Mouse (Mus musculus): ENCODE data around the gene Ern1. TPM values are rescaled to one million over a fixed set of nuclear protein-coding genes. Genes with fewer than 3 reads are reported as not detected.

Ern1 gene
- polyA plus RNA-seq, 2 experiments = 6.4 to 12.5 TPM

DNA sequence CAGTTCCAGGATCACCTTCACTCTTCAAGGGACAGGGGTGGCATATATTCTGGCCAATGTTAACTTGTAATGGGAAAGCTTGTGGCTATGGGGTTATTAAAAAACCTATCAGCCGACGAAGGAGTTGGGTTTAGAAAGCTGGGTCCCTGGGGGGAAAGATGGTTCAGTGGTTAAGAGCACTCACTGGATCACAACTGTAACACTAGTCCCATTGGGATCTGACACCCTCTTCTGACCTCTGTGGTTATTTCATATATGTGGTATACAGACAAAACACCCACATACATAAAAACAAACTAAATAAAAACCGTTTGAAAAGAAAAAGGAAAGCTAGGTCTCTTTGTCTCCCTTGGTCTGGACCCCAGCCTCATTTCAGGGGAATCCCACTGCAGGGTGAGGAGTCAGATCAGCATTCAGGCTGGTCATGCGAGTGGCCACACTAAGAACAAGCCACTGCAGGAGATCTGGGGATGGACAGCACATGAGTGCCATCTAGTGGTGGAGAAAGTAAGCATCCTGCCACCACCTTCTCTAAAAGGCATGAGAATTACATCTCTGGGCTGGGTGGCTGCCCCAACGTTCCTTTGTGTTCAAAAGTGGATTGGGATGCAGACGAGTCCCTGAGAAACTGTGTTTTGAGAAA, 96.0 kb downstream of the Ern1 start:
- Histone ChIP-seq H3K4me3 (replicated peaks; ENCODE audit: low read length) (no peak overlapping the region), H3K4me1 (ENCODE audit: control insufficient read depth, insufficient read depth, low read length) (peaks cover 8% of the 10 kb centered on the region; the same call in 1 of the 2 replicates), H3K4me2 (replicated peaks; ENCODE audit: low read depth, low read length, severe bottlenecking) (no peak overlapping the region), H3K9ac (ENCODE audit: low read depth, low read length, severe bottlenecking) (no peak overlapping the region), H3K27me3 (ENCODE audit: control insufficient read depth, insufficient read depth, low read length) (no peaks in the 10 kb centered on the region), H3K27ac (replicated peaks; ENCODE audit: low read depth, low read length) (no peak overlapping the region), H3K9me3 (ENCODE audit: control insufficient read depth, low read length) (no peaks in the 10 kb centered on the region), H3K36me3 (ENCODE audit: control insufficient read depth, insufficient read depth, low read length) (peaks cover 1% of the 10 kb centered on the region; the same call in 1 of the 2 replicates)
- TF ChIP-seq POLR2A (IDR thresholded peaks at IDR 0.05; ENCODE audit: borderline replicate concordance, extremely low read depth, insufficient read depth, insufficient read length) = no peak
- 31% methylated on average over 6 of the region's 6 CpGs for whole genome bisulfite sequencing
- peak; percentile 76 for DNase-seq (ENCODE audit: low spot score)
- ATAC-seq (ENCODE audit: low FRiP score, low read depth) = peak; percentile 76; the same call in 1 of the 2 replicates

DNA sequence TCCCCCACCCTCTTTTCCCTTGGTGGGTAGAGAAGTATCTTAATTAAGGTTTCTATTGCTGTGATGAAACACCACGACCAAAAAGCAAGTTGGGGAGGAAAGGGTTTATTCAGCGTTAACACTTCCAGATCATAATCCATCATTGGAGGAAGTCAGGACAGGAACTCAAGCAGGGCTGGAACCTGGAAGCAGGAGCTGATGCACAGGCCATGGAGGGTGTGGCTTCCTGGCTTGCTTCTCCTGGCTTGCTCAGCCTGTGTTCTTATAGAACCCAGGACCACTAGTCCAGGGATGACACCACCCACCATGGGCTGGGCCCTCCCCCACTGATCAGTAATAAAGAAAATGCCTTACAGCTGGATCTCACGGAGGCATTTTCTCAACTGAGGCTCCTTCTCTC, 96.9 kb downstream of the Ern1 start:
- Histone ChIP-seq H3K9me3 (ENCODE audit: control insufficient read depth, low read length) (no peaks in the 10 kb centered on the region), H3K27ac (replicated peaks; ENCODE audit: low read depth, low read length) (no peak overlapping the region), H3K4me1 (ENCODE audit: control insufficient read depth, insufficient read depth, low read length) (peaks cover 8% of the 10 kb centered on the region; the same call in 1 of the 2 replicates), H3K4me2 (replicated peaks; ENCODE audit: low read depth, low read length, severe bottlenecking) (no peak overlapping the region), H3K36me3 (ENCODE audit: control insufficient read depth, insufficient read depth, low read length) (no peaks in the 10 kb centered on the region), H3K9ac (ENCODE audit: low read depth, low read length, severe bottlenecking) (no peak overlapping the region), H3K27me3 (ENCODE audit: control insufficient read depth, insufficient read depth, low read length) (no peaks in the 10 kb centered on the region), H3K4me3 (replicated peaks; ENCODE audit: low read length) (no peak overlapping the region)
- no peak for DNase-seq (ENCODE audit: low spot score)
- TF ChIP-seq POLR2A (IDR thresholded peaks at IDR 0.05; ENCODE audit: borderline replicate concordance, extremely low read depth, insufficient read depth, insufficient read length) = no peak
- ATAC-seq (ENCODE audit: low FRiP score, low read depth) = no peak
- 58% methylated on average over 3 of the region's 3 CpGs for WGBS

DNA sequence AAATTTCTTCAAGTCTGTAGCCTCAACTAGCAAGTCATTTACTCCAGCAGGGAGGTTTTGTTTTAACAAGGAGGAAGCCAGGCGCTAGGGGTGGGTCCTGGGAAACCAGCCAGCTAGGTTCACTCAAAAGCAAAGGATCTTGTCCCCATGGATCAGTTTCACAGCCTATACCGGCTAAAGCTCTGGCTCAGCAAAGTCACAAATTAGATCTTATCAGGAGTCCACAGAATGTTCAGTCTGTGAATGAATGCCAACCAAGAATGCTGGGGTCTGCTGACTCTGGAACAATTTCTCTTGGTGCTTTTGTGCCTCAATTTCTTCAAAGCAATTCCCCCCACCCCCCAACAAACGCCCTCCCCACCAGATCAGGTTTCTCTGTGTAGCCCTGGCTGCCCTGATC, 98.0 kb downstream of the Ern1 start:
- Histone ChIP-seq H3K36me3 (ENCODE audit: control insufficient read depth, insufficient read depth, low read length) (no peaks in the 10 kb centered on the region), H3K27ac (replicated peaks; ENCODE audit: low read depth, low read length) (no peak overlapping the region), H3K4me2 (replicated peaks; ENCODE audit: low read depth, low read length, severe bottlenecking) (no peak overlapping the region), H3K4me1 (ENCODE audit: control insufficient read depth, insufficient read depth, low read length) (peaks cover 8% of the 10 kb centered on the region; the same call in 1 of the 2 replicates), H3K27me3 (ENCODE audit: control insufficient read depth, insufficient read depth, low read length) (no peaks in the 10 kb centered on the region), H3K9me3 (ENCODE audit: control insufficient read depth, low read length) (no peaks in the 10 kb centered on the region), H3K9ac (ENCODE audit: low read depth, low read length, severe bottlenecking) (no peak overlapping the region), H3K4me3 (replicated peaks; ENCODE audit: low read length) (no peak overlapping the region)
- TF ChIP-seq POLR2A (IDR thresholded peaks at IDR 0.05; ENCODE audit: borderline replicate concordance, extremely low read depth, insufficient read depth, insufficient read length) = no peak
- WGBS = 14% methylated on average over 3 of the region's 3 CpGs
- DNase-seq (ENCODE audit: low spot score) (peak; percentile 47), ATAC-seq (ENCODE audit: low FRiP score, low read depth) (0 out of 2 replicates have a peak, but pooled peaks have one; percentile 19)

DNA sequence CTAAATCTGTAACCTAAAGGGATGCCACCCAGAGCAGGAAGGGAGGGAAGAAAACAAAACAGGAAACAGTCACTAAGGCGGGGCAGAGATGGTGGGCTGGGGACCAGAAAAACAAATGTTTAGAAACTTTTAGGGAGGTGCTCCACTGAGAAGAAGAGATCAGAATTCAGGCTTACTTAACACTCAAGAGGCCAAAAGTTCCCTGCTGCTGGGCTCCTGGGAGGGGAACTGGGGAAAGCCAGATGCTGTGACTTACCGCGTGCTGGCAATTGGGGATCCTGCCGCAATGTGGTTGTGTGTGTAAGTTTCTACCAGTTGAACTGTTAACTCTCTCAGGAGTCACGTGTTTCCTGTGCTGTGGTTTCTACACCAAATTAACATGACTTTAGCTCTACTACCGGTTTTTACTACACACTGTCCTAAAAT, 99.8 kb downstream of the Ern1 start, which contains the start of gene Icam2:
Icam2 (minus strand) TSS at position 285 of the 426 bp plus-strand sequence.
- WGBS = 71% methylated on average over 6 of the region's 6 CpGs
- Histone ChIP-seq H3K9me3 (ENCODE audit: control insufficient read depth, low read length) (no peaks in the 10 kb centered on the region), H3K4me3 (replicated peaks; ENCODE audit: low read length) (no peak within 1 kb of the TSS), H3K4me2 (replicated peaks; ENCODE audit: low read depth, low read length, severe bottlenecking) (no peak within 1 kb of the TSS), H3K9ac (ENCODE audit: low read depth, low read length, severe bottlenecking) (no peak within 1 kb of the TSS), H3K27ac (replicated peaks; ENCODE audit: low read depth, low read length) (no peak within 1 kb of the TSS), H3K4me1 (ENCODE audit: control insufficient read depth, insufficient read depth, low read length) (peaks cover 8% of the 10 kb centered on the region; the same call in 1 of the 2 replicates), H3K27me3 (ENCODE audit: control insufficient read depth, insufficient read depth, low read length) (no peaks in the 10 kb centered on the region), H3K36me3 (ENCODE audit: control insufficient read depth, insufficient read depth, low read length) (no peaks in the 10 kb centered on the region)
- TF ChIP-seq POLR2A (IDR thresholded peaks at IDR 0.05; ENCODE audit: borderline replicate concordance, extremely low read depth, insufficient read depth, insufficient read length) = no peak
- ATAC-seq (ENCODE audit: low FRiP score, low read depth) (no peak), DNase-seq (ENCODE audit: low spot score) (no peak)

DNA sequence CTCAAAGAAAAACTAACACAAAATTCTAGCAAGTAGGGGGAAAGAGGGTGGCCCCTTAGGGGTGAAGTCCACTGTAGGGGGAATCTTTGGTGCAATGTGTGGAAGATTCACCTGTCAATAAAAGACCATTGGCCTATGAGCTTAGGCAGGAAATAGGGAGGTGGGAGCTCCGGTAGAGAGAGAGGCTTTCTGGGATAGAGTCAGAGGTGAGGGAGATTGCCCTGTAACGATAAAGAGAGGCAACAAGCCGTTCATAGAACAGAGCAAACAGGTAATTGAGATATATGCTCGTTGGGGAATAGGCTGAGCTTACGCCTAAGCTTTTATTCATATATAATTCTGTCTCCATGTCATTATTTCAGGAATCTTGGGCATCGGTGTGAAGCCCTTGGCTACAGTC, 100.6 kb downstream of the Ern1 start:
- no peak for TF ChIP-seq POLR2A (IDR thresholded peaks at IDR 0.05; ENCODE audit: borderline replicate concordance, extremely low read depth, insufficient read depth, insufficient read length)

More for the DNA sequence above, 100.6 kb downstream of the Ern1 start:
- no peaks in the 10 kb centered on the region for H3K9me3 ChIP-seq (ENCODE audit: control insufficient read depth, low read length)
- H3K9ac ChIP-seq (ENCODE audit: low read depth, low read length, severe bottlenecking) = no peak overlapping the region
- no peaks in the 10 kb centered on the region for H3K36me3 ChIP-seq (ENCODE audit: control insufficient read depth, insufficient read depth, low read length)
- WGBS = 78% methylated on average over 6 of the region's 6 CpGs
- H3K4me3 ChIP-seq (replicated peaks; ENCODE audit: low read length) = no peak overlapping the region
- no peak overlapping the region for H3K4me2 ChIP-seq (replicated peaks; ENCODE audit: low read depth, low read length, severe bottlenecking)
- H3K27ac ChIP-seq (replicated peaks; ENCODE audit: low read depth, low read length) = no peak overlapping the region
- H3K4me1 ChIP-seq (ENCODE audit: control insufficient read depth, insufficient read depth, low read length) = peaks cover 8% of the 10 kb centered on the region; the same call in 1 of the 2 replicates
- DNase-seq (ENCODE audit: low spot score) (no peak), ATAC-seq (ENCODE audit: low FRiP score, low read depth) (no peak)
- H3K27me3 ChIP-seq (ENCODE audit: control insufficient read depth, insufficient read depth, low read length) = no peaks in the 10 kb centered on the region
